Mouse (Mus musculus): ENCODE data around the gene Hes2.

DNA sequence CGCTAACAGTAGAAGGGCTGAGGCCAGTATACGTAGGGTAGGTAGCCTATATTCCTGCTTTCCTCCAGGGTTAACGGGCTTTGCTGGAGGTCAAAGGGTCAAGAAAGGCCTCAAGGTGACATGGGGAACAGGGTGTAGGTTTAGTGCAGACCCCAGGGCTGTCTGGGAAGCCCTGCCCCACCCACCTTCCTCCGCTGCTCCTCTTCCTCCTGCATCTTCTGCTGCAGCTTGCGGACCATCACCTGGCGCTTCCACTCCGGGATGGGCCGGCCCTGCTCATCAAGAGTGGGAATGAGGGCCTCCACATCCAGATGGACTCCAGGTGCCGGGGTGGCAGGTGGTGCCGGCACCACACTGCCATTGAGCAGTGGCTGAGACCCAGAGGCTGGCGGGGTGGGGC lies 30.8 kb upstream of the Hes2 start:
- no peak for TF ChIP-seq CTCF (IDR thresholded peaks at IDR 0.05; ENCODE audit: borderline replicate concordance, insufficient read depth, low read length)
- TF ChIP-seq POLR2A (IDR thresholded peaks at IDR 0.05; ENCODE audit: low read depth, low read length) = no peak
